Mouse (Mus musculus) kidney, postnatal 36 days (tissue): ENCODE data around the gene Kif18b.

ENCODE experiments used
- DNase-seq, 2 experiments: peaks; one replicate each; pipeline ENCODE4 v3.0.0; 2021 to 2022; ENCODE audit warnings: mixed read lengths in 2 of 2

Gene Kif18b

DNA sequence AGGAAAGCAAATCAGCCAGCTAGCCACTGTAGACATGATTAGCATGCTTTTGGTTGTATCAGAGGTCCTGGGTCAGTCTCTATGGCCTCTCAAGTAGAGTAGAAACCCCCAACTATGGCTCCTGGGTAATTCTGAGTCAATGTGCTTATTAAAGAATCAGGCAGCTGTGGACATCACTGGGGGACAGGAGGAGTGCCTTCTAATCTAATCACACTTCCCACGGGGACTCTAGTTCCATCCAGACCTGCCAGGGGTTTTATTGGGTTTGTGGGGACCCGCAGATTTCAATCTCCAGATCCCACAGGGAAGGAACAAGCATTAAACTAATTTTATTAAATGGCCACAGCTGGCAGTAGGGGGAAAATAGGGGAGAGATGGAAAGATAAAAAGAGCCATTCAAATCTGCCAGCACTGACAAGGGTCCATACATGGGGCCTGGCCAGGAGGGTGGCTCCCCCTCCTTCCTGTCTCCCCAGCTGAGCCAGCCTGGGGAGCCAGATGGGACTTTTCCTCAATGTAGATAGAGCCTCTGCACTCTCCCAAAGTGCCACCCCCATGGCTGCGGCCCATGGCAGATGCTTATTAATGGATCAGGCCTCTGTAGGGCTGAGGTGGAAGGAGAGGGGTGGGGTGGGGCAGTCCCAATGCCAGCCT lies 12.7 kb upstream of the Kif18b start:
- no peak for DNase-seq

DNA sequence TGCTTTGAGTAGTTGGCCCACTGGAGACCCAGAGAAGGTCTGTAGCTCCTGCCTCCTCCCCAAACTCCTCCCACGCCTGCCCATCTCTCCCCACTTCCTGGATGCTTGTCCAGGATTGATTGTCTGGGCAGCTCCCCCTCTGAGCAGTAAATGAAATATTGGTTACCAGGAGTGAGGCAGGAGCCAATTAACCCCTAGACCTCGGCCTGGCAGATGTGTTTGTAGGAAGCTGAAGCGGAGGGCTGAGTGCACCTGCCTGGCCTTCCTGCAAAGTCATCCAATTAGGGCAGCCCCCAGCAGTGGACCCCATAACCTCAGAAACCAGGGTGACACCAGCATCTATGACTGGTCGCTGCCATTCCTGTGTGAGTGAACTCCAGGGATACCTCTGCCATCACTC lies 11.3 kb upstream of the Kif18b start:
- no peak for DNase-seq

DNA sequence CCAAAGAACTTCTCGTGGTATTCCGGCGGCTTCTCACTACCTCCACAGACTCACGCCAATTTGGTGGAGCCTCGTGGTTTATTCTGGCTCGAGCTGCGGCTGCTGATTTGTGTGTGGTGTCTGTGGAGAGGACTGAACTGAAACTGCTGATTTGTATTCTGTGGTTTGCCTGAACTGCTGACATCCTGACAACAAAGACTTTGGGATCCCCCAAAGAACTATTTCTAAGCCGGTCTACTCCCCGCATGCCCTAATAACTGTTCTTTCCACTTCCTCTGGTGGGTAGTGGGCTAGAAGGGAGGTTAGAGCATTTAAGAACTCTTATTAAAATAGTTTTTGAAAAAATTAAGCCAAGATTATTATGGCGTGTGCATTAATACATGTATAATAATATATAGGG lies 5.7 kb upstream of the Kif18b start:
- no peak for DNase-seq

DNA sequence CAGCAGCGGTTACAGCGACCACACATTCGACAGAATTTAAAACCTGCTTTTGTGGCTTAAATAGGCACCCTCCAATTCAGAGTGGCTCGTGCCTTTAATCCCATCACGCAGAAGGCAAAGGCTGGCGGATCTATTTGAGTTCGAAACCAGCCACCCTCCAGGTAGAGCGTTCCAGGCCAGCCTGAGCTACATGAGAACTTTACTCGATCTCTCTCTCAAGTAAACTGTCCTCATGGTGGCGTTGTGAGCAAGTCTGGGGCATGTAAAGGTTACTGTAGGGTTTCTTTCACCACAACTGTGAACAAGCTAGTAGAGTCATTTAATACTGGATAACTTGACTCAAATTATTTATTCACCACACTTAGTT lies 410 bp upstream of the Kif18b start:
- no peak for DNase-seq

DNA sequence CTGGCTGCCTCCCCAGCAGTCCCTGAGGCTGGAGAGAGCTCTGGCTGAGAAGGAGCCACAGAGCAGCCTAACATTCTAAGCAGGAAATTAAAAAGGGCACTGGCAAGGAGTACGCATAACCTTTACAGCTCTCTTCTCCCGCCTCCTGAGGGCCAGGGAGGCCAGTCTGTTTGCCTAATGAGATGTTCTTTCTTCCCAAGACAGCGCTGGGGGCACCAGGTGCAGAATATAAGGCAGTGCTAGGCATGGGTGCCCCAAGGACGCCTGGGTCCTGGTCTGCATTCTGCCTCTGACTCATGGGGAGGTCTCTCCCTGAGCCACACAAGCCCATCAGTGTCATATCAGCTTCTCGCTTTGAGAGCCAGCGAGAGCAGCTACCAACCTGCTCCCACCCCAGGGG lies 3.4 kb downstream of the Kif18b start:
- DNase-seq = no peak

DNA sequence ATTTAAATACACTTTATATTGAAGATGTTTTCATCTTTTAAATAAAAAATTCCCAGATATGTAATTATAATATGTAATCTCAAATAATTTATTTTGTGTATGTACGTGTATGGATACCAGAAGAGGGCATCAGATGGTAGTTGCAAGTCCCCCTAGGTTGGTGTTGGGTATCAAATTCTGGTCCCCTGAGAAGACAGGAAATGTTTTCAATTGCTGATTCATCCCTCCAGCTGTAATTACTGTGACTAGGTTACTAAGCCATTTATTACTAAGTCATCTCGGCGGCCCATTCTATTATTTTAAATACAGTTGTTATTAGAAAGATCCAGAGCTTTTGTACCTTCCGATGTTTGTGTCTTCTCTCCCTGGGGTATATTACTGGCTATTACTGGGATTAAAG lies 6.8 kb downstream of the Kif18b start:
- DNase-seq = no peak

DNA sequence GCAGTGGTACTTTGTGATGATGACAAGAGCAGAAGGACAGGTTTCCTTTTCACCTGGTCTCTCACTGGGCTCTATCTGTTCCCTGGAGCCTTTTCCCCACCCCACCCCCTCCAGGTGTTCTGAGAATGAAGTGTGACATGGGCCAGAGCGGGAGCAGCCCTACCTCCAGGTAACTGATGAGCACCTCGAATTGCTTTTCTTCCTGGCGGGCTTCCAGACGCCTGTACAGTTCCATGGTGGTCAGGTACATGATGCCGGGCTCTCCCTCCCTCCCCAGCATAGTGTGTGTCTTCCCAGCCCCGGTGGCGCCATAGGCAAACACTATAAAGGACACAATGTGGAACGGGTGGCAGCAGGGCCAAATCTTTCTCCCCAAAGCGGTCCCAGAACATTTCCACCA lies 9.5 kb downstream of the Kif18b start:
- DNase-seq = no peak

DNA sequence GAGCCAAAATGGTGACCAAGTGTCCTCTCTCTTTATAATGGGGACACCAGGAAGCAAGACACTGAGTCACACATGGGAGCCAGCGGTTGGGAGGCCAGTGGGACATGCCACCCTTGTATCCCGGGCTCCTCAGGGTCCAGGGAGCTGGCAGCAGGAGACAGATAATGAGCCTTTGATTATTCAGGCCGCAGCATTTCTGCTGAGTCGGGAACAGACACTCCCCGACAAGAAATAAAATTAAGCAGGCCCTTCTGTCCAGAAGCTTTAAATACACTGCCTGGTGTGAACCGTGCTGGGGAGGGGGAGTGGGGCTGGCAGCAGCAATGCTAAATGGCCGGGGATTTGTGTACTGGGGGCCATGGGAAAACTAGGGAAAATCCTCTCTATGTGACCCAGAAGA lies 13.5 kb downstream of the Kif18b start:
- no peak for DNase-seq

DNA sequence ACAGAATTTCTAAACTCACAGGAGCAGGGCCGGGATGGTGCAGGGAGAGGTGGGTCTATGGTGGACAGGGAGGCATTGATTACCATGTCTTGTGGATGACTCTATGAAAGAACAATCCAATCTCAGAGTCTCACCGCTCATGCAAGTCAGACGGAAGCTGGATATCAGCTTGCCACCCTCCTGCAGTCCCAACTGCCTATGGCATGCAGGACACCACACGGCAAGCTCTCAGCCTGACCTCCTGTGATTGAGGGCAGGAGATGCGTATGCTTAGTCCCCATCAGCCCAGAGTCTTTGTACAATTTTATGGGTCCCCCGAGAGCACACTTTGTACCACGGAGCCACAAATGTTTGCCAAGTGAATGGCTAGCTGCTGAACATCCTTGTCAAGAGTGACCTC lies 21.3 kb downstream of the Kif18b start:
- no peak for DNase-seq

DNA sequence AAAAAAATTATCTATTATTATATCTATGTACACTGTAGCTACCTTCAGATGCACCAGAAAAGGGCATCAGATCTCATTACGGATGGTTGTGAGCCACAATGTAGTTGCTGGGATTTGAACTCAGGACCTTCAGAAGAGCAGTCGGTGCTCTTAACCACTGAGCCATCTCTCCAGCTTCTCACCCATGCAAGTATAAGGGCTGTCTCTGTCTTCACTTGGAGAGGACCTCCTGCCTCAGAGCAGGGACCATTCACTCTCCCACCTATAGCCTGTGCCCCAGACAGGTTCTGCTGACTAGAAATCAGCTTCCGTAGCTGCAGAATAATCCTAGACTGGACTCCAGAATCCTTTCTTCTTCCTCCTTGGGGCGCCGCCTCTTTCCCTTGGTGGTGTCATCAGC lies 22.8 kb downstream of the Kif18b start:
- no peak for DNase-seq

DNA sequence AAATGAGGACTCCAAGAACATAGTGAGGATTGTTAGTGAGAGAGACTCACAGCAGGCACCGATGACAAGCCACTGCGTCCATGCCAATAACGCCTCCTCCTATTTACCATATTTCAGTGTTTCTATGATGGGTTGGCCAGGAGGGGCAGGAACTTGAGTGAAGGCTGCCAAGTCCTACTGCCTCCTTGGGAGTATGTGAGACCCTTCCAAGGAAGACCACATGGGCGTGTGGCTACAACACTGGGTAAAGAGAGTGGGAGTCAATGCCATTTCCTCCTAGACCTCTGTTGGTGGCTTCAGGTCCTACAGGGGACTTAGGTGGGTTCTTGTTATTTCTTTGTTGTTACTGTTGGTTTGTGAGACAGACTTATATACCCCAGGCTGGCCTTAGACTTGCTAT lies 23.7 kb downstream of the Kif18b start:
- DNase-seq = no peak

DNA sequence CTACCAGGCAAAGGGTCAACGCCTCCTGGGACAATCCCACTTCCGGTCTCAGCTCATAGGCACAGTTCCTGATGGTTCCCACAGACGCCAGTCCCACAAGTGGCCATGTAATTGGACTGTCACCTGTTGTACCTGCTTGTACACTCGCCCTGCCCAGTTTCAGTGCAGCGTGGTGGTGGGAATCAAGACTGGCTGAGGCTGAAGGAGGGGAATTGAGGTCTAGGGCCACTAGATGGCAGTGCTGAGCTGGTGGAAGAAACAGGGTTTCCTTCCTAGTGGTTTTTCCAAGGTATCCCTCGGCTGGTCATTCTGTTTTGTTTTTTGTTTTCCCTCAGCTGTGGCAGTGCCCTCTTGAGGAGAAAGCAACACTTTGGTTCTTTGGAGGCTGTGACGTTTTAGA lies 24.2 kb downstream of the Kif18b start, which contains the start of gene Gfap:
Gene Gfap (minus strand): TSS at position 150 of the 400 bp plus-strand sequence.
- DNase-seq = peak; percentile 67 to 90

DNA sequence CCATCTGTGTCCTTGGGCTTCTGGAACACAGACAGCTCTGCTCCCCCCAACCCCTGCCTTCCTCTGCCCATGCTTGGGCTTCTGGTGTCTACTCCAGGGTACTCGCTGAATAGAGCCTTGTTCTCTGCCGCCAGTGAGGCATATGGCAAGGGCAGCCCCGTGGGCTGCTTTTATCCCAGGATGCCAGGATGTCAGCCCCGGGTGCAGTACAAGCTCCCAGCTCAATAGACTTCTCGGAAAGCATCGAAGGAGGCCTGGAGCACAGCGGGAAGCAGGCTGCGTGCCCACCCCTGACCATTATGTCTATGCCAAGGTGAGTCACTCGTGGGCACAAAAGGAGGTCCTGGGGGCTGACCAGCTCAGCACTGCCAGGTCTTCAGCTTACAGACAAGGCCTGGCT lies 26.5 kb downstream of the Kif18b start:
- DNase-seq = no peak

DNA sequence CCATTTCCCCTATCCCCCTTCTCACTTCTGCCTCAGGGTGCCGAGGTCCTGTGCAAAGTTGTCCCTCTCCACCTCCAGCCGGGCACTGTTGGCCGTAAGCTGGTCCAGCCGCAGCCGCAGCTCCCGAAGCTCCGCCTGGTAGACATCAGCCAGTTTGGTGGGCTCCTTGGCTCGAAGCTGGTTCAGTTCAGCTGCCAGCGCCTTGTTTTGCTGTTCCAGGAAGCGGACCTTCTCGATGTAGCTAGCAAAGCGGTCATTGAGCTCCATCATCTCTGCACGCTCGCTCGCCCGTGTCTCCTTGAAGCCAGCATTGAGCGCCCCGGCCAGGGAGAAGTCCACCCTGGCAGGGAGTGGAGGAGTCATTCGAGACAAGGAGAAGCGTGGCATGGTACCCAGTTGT lies 28.3 kb downstream of the Kif18b start:
- no peak for DNase-seq

DNA sequence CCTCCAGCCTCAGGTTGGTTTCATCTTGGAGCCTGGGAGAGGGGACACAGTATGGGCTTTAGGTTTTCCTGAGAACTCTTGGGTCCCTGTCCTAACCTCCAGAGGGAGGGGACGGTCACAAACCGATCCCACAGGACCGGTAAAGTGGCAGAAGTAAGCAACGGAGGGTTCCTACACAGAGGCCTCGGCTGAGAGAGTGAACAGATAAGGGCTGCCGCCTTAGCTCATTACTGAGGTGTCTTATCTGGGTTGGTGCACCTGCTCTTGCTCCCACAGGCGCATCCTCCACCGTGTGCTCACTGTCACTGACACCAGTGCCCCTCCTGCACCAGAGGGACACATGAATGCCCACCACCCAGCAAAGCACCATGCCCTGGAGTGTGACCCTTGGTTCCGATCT lies 29.1 kb downstream of the Kif18b start:
- DNase-seq = no peak

DNA sequence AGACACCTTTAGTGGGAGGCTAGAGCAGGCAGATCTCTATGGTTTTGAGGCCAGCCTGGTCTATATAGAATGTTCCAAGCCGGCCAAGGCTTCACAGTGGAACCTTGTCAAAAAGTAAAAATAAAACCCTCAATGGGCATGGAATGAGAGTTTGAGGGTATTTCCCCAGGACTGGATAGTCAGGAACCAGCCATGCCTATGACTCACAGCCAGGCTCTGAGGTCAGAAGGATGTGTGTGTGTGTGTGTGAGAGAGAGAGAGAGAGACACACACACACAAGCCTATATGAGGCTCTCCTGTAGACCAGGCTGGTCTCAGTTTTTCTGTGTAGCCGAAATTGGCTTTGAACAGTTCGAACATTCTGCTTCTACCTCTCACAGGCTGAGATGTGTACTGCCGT lies 30.2 kb downstream of the Kif18b start:
- no peak for DNase-seq

DNA sequence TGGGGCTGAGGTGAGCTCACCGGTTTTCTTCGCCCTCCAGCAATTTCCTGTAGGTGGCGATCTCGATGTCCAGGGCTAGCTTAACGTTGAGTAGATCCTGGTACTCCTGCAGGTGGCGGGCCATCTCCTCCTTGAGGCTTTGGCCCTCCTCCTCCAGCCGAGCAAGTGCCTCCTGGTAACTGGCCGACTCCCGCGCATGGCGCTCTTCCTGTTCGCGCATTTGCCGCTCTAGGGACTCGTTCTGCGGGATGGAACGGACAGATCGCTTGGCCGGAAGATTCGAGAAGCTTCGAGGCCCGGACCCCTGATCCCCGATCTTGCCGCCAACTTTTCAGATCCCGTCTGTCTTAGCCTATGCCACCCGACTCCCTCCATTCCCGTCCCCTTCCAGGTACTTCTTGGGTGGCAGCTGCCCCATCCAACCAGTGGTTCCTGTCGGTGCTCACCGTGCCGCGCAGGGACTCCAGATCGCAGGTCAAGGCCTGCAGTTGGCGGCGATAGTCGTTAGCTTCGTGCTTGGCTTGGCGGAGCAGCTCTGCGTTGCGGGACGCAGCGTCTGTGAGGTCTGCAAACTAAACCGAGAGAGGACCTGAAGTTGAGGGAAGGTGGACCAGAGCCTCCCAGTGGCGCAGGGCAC lies 31.8 kb downstream of the Kif18b start:
- peak; percentile 88 to 89 for DNase-seq

DNA sequence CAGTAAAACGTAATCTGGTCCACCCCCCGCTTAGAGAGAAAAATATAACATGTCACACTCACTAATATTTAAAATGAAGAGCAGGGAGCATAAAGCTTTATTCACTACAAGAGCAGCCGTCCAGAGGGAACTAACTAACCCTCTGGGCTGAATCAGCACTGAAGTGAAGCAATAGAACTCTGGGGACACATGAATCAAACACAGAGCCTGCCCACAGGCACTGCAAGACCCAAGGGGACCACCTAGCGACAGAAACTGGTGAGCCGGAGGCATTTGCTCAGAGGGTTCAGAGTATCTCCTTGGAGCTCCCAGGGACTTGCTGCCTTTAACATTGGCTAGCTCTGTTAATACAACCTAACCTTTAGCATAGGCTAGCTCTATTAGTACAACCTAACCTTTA lies 34.8 kb downstream of the Kif18b start:
- DNase-seq = no peak

DNA sequence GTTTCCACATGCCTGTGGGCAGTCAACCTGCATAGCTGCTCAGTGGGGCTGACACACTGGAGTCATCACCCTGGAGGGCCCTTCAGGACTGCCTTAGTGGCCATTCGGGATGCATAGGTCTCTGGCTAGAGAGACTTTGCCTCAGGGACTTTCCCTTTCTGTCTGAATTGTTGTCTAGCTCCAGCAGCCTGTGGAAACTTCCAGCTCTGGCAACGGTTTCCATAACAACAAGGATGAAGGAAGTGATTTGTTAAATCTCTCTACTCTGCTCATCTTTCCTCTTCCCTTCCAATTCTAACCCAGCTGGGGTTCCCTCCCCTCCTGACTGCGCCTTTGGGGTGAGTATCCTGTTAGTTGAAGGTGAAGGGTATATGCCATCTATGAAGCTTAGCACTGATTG lies 36.8 kb downstream of the Kif18b start:
- DNase-seq = no peak

DNA sequence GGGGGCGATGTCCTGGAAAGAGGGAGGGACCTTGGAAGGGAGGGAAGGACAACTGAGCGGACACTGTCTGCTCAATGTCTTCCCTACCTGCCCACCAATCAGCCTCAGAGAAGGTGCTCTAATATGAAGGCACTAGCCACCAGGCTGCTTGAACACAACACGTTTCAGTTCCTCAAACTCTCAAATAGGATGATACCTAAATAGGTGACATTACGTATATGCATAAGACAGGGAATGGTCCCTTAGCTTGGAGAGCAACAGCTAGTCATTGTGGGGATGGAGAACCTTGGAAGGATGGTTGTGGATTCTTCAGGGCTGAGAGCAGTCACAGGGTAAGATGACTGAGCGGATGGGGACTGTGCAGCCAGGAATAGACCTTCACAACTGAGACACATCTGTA lies 37.5 kb downstream of the Kif18b start:
- DNase-seq = no peak

DNA sequence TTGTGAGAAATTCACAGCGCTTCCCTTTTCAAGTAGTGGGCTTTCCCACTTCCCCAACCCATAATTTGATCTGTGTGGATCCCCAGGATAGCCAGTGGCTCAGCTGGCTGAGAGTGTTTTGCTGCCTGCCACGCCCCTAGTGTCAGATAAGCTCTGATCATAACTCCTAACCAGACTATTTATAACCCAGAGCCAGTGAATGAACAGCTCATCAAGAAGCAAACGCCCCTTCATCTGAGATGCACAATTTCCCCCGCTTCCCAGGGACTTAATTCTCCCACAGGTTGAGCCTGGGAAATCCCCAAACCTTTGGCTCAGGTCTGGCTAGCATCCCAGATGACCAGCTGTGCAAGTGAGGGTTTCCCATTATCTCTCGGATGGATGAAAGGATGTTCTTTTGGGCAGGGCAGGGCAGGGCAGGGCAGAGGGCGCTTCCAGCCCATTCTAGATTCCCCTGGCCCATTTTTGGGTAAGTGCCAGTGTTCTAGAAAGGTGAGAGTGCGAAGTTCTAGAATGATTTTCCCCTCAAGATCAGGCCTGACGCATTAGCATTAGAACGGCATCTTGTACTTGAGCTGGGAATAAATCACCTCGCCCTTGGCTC lies 40.2 kb downstream of the Kif18b start, which contains the start of gene Fam187a:
Gene Fam187a (plus strand): TSS at position 554 of the 604 bp plus-strand sequence.
- DNase-seq = no peak

DNA sequence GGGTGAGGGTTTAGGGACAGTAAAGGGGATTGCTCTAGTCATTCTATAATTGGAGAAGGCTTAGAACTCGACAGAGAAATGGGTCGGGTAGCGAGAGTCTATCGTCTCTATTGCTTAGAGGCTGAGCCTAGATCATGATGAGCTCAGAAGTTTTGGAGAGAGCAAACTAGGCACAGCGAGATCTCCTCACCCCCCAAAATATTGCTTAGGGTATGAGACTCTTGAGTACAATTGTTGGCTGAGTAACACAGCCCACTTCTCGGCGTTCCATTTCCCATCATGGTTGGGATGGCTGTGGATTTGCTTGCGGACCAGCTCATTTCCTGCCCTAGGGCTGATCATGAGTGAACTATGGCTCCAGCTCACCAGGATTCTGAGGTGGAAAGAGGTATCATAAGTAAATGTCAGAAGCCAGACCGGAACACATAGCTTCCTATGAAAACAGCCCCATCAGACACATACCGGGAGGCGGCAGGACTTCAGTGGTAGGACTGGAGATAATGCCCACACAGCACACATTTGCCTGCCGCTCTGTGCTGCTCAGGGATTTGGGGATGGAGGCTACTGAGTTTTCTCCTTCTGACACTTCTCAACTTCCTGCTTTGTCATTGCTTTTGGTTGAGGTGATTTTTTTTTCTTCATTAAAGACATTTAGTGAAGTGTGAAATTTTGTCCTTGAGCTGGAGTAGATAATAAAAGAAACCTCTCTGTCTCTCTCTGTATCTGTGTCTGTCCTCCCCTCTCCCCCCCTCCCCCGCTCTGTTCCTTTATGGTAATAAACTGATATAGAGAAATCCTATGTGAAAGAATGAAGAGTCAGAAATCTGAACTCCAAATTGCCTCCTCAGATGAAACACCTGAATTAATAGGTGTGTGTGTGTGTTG lies 43.4 kb downstream of the Kif18b start:
- no peak for DNase-seq

DNA sequence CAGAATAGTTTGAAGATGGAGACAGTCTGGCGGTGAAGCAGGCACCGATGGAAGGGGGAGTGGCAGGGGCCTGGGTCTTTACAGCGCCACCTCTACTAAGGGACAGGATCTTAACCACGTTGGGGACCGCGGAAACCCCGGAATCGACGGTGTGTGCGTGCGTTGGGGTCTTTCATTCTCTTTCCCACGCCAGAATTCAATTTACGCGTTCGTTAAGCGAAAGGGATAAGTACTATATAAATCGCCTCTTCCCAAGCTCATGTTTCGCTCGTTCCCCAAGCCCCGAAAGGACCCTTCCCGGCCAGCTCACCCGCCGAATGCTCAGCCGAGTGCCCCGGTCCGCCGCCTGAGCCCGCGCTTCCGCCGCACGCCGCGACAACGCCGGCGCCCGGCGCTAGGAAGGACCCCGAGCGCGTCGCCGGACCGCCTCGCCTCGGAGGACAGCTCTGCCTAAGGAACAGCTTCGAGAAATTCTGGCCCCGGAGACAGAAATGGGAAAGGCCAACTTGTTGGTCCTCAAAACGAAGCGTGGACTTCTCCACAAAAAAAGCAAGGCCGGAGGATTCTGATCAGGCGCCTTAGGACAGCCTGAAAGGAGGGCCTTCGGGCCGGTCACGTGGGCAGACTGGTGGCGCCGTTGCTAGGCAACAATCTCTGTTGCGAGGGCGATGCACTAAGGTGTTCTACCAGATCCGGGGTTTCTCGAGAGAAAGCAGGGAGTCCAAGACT lies 44.2 kb downstream of the Kif18b start, which contains the start of the genes Eftud2 and Ccdc103:
Gene Eftud2 (minus strand): TSS at position 401 of the 729 bp plus-strand sequence.
Gene Ccdc103 (plus strand): TSS at position 620 of the 729 bp plus-strand sequence.
- peak; percentile 92 to 95 for DNase-seq
